Mouse (Mus musculus) heart, embryonic 16.5 days (tissue): ENCODE measurements around the gene Pak2. TPM values are rescaled to one million over a fixed set of nuclear protein-coding genes. Genes with fewer than 3 reads are reported as not detected.
"Not testable (repeated sequence)": the region's sequence is repeated elsewhere in the genome, so short reads cannot be mapped to it uniquely, and the experiment has no call there.

Experiments
- ATAC-seq: fragments of 200-750 bp; cut with Nextera tagmentation; replicated peaks from 2 replicates; pipeline ENCODE4 v1.8.0; 2017; ENCODE audit warnings: moderate number of reproducible peaks; ENCODE audit not compliant: insufficient read depth, low FRiP score; ENCODE audit errors: extremely low read depth
- H3K27ac ChIP-seq: fragments of 300-500 bp; sonication (generic); 2 replicates; pipeline ENCODE4 v1.5.1; 2014; ENCODE audit warnings: mild to moderate bottlenecking, low read length, control low read depth, moderate library complexity
- H3K27me3 ChIP-seq: fragments of 300-500 bp; sonication (generic); 2 replicates; pipeline ENCODE4 v1.6.1; 2014; ENCODE audit warnings: low read length, mixed read lengths; ENCODE audit not compliant: control insufficient read depth, insufficient read depth
- H3K36me3 ChIP-seq: fragments of 300-500 bp; sonication (generic); 2 replicates; pipeline ENCODE4 v1.6.1; 2014; ENCODE audit not compliant: control insufficient read depth, insufficient read depth
- H3K4me1 ChIP-seq: fragments of 300-500 bp; sonication (generic); 2 replicates; pipeline ENCODE4 v1.6.1; 2014; ENCODE audit warnings: low read length, mixed read lengths; ENCODE audit not compliant: control insufficient read depth, insufficient read depth
- H3K4me2 ChIP-seq: fragments of 300-500 bp; sonication (generic); 2 replicates; pipeline ENCODE4 v1.6.1; 2014; ENCODE audit warnings: low read depth, mild to moderate bottlenecking, control low read depth, low read length
- H3K4me3 ChIP-seq: fragments of 300-500 bp; sonication (generic); 2 replicates; pipeline ENCODE4 v1.5.1; 2014; ENCODE audit warnings: mild to moderate bottlenecking, control low read depth, low read length
- H3K9ac ChIP-seq: fragments of 300-500 bp; sonication (generic); 2 replicates; pipeline ENCODE4 v1.6.1; 2014; ENCODE audit warnings: low read length, control low read depth
- H3K9me3 ChIP-seq: fragments of 300-500 bp; sonication (generic); replicated peaks from 2 replicates; pipeline ENCODE4 v1.6.1; 2016; ENCODE audit warnings: low read length; ENCODE audit not compliant: control insufficient read depth
- WGBS: fragments of 180-500 bp; shearing (Covaris S2); extraction: QIAGEN DNeasy Blood & Tissue Kit; methylation state at CpG from one replicate; pipeline ENCODE4 v1.1.7; 2014; 5-methylcytosine and 5-hydroxymethylcytosine counted together
- polyA plus RNA-seq: library from polyadenylated mRNA; unstranded; fragments of >200 nt; fragmentation: Nextera tagmentation; extraction: Ambion mirVana; gene quantifications from 2 replicates; pipeline ENCODE4 v1.2.1, GENCODE M21; 2015

The Pak2 gene
- polyA plus RNA-seq, 1 experiment from 2014 or later = 26.5 TPM

DNA sequence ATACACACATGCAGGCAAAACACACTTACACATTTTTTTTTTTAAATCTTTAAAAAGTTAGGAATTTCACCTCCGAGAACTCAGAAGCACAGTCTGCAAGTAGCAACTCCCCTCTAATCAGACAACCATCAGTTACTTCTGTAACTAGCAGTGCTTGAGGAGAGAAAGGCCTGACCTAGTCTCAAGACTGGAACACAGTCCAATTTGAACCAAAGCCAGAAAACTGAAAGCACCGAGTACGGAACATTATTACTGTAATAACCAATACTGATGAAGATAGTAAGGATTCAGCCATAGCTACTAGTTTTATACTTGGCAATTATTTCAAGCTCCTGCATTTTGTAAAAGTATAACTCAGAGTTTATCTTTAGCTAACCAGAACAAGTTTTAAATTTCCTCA, 2.7 kb downstream of the Pak2 start:
- Histone ChIP-seq H3K27ac (no peak overlapping the region), H3K9me3 (no peaks in the 10 kb centered on the region), H3K4me1 (peaks cover 23% of the 10 kb centered on the region), H3K27me3 (no peaks in the 10 kb centered on the region), H3K4me3 (peak overlapping the region; percentile 16; the same call in 1 of the 2 replicates), H3K36me3 (no peaks in the 10 kb centered on the region), H3K4me2 (peak overlapping the region; percentile 32), H3K9ac (no peak overlapping the region)
- WGBS = 30% methylated on average over 3 of the region's 3 CpGs
- no peak for ATAC-seq

DNA sequence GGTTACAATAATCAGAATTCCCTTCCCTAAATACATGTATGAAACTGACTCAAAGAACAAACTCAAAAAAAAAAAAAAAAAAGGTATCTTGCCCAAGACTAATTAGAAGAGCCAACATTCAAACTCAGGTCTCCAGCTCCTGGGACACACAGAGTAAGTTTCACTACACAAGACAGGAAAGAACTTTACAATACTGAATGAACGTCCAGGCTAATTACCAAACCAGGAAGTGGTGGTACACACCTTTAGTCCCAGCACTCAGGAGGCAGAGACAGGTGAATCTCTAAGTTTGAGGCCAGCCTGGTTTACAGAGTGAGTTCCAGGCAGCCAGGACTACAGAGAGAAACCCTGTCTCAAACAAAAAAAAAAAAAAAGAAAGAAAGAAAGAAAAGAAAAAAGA, 3.4 kb downstream of the Pak2 start:
- Histone ChIP-seq H3K9ac (no peak overlapping the region), H3K27me3 (no peaks in the 10 kb centered on the region), H3K4me2 (no peak overlapping the region), H3K27ac (no peak overlapping the region), H3K4me1 (peaks cover 23% of the 10 kb centered on the region), H3K36me3 (no peaks in the 10 kb centered on the region), H3K4me3 (no peak overlapping the region), H3K9me3 (no peaks in the 10 kb centered on the region)
- WGBS = 41% methylated on average over 1 of the region's 1 CpGs
- ATAC-seq = no peak

DNA sequence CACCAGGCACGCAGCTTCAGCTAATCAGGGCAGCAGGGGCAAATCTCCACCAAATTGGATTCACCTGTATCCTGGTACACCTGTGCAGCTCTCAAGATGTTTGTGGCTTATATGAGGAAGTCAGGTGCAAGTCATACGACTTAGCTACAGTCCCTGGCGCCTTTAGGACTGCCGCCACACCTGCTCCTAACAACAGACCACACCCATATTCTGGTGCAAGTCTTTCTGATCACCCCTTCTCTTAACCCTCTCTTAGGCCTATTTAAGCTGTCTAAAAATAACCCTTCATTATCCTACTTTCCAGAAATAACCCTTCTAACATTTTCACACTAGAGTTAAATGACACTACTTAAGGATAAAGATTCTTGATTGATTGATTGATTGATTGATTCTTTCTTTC, 9.1 kb downstream of the Pak2 start:
- not testable (repeated sequence) for H3K27me3 ChIP-seq, H3K4me2 ChIP-seq, H3K27ac ChIP-seq, H3K4me3 ChIP-seq, H3K36me3 ChIP-seq, ATAC-seq, H3K9me3 ChIP-seq, H3K9ac ChIP-seq
- 38% methylated on average over 4 of the region's 4 CpGs for WGBS
- H3K4me1 ChIP-seq = peaks cover 25% of the 10 kb centered on the region

DNA sequence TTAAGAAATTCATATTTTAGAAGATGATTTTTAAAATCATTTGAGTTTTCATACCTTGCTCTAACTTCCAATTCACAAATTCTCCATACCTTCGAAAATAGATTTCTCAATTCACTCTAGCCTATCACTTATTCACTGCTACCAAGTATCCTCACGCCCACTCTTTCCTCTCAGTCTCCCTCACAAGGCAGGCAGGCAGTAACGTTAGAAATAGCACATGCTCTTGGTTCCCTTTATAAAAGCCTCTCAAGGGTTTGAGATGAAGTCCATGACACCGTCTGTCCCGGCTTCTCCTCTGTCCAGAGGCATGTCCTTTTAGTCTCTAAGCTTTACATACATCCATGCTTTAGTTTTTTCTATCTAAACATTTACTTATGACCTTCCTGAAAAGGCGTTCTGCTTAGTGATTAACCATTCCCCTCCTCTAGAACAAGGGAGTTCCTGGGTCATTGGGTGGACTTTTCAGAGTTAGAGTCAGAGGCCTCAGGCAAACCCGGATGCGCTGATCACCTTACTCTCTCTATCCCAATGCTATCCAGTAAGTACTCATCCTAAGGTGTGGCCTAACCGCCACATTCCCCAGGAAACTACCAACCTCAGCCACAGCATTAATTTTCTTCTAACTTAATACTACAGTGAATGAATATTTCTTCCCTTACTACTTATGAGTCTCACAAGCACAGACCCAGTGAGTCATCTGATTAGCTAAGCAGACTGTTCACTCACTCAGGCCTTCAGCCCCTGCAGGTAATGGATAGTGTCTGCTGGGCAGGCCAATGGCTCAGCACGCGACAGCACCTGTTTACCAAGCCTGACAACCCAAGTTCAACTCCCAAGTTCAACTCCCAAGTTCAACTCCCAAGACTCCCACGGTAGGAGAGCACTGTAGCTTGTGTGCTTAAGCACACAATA, 10.5 kb downstream of the Pak2 start:
- Histone ChIP-seq H3K9me3 (no peaks in the 10 kb centered on the region), H3K36me3 (no peaks in the 10 kb centered on the region), H3K27me3 (no peaks in the 10 kb centered on the region), H3K4me3 (no peak overlapping the region), H3K27ac (no peak overlapping the region), H3K4me1 (peaks cover 31% of the 10 kb centered on the region), H3K4me2 (no peak overlapping the region), H3K9ac (no peak overlapping the region)
- ATAC-seq = no peak
- WGBS = 64% methylated on average over 12 of the region's 12 CpGs

DNA sequence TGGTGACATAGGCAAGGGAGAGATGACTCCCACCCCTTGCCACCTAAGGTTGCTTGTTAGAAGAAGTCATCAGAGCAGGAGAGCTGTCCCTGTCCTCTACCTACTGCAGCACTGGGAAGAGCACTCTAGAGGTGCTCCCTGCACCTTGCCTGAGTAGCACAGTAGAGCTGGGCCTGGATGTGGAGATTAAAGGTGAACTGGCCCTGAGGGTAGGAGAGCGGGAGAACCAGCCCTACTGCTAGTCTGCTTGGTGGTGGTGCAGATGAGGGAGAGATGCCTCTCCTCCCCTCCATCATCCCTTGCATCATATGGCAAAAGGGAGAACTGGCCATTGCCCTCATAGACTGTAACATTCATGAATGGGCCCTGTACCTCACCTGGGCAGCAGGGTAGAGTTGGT, 12.2 kb downstream of the Pak2 start:
- Histone ChIP-seq H3K4me3 (no peak overlapping the region), H3K9ac (no peak overlapping the region), H3K4me1 (peaks cover 38% of the 10 kb centered on the region), H3K9me3 (no peaks in the 10 kb centered on the region), H3K27ac (no peak overlapping the region), H3K27me3 (no peaks in the 10 kb centered on the region), H3K4me2 (no peak overlapping the region), H3K36me3 (no peaks in the 10 kb centered on the region)
- no peak for ATAC-seq
- WGBS = 95% methylated on average over 1 of the region's 1 CpGs

DNA sequence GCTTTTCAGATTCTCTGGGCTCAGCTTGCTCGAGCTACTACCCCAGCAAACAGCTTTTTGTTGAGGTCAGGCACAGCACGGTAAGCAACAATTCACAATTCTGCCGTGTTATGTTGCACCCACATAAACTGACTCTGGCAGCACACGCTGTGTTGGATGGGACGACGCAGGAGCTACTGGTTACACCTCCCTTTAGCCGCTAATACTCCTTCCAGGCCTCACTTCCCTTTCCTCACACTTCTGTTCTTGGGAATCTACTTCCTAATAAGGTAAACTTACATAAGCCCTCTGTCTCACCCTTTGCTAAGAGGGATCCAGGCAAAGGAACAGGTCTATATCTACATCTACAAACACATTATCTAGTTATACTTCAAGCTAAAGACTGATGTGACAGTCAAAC, 15.2 kb downstream of the Pak2 start:
- Histone ChIP-seq H3K9ac (peak overlapping the region; percentile 20; the same call in 1 of the 2 replicates), H3K27me3 (no peaks in the 10 kb centered on the region), H3K9me3 (no peaks in the 10 kb centered on the region), H3K4me1 (peaks cover 38% of the 10 kb centered on the region), H3K36me3 (no peaks in the 10 kb centered on the region), H3K27ac (no peak overlapping the region), H3K4me2 (no peak overlapping the region), H3K4me3 (no peak overlapping the region)
- 50% methylated on average over 7 of the region's 7 CpGs for WGBS
- ATAC-seq = no peak

DNA sequence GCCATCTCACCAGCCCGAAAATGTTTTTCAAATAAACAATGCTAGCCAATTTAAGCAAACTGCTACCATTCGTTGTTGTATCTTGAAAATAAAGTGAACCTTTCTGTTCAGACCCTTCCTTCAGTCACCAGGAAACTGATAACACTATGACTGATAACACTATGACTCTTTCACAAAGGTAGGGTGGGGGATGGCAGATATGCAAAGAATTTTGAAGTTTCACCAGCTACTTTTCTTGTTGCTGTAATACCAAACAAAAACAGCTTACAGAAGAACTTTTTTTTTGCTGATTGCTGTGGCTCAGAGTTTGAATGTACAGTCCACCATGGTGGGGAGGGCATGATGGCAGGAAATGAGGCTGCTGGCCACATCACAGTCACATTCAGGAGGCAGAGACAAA, 16.9 kb downstream of the Pak2 start:
- H3K36me3 ChIP-seq = no peaks in the 10 kb centered on the region
- H3K4me2 ChIP-seq = no peak overlapping the region
- WGBS = 52% methylated on average over 2 of the region's 2 CpGs
- ATAC-seq = no peak
- H3K27me3 ChIP-seq = no peaks in the 10 kb centered on the region
- H3K9ac ChIP-seq = no peak overlapping the region
- H3K4me3 ChIP-seq = no peak overlapping the region
- H3K9me3 ChIP-seq = no peaks in the 10 kb centered on the region
- peaks cover 32% of the 10 kb centered on the region for H3K4me1 ChIP-seq
- H3K27ac ChIP-seq = no peak overlapping the region

DNA sequence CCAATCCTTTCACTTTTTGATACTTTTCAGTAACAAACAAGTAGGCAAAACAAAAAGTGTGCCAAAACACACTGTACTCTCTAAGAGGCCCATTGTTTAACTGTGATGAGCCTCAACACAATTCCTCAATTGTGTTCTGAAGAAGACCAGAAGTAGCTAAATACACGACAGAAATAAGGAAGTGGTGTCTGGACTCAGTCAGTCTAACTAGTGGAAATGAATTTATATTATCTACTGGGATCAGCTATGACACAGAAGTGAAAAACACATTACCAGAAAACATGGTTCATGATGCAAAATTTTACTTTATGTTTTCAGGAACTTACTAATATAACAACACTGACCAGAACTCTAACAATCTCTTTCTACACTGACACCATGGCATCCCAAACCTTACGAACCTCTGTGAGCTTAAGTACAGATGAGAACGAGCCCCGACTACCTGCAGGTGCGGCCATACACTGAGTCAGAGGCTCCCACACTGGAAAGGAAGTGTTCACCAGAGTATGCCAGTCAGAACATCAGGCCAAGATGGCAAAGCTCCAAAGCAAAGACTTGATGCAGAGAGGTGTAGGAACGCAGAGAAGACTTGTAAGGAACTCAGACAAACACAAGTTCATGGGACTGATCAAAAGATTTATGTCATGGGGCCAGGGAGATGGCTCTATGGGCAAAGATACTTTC, 19.2 kb downstream of the Pak2 start:
- Histone ChIP-seq H3K4me1 (peaks cover 18% of the 10 kb centered on the region), H3K9me3 (no peaks in the 10 kb centered on the region), H3K4me2 (no peak overlapping the region), H3K36me3 (no peaks in the 10 kb centered on the region), H3K9ac (no peak overlapping the region), H3K27me3 (no peaks in the 10 kb centered on the region), H3K4me3 (no peak overlapping the region), H3K27ac (no peak overlapping the region)
- WGBS = 55% methylated on average over 6 of the region's 6 CpGs
- no peak for ATAC-seq

DNA sequence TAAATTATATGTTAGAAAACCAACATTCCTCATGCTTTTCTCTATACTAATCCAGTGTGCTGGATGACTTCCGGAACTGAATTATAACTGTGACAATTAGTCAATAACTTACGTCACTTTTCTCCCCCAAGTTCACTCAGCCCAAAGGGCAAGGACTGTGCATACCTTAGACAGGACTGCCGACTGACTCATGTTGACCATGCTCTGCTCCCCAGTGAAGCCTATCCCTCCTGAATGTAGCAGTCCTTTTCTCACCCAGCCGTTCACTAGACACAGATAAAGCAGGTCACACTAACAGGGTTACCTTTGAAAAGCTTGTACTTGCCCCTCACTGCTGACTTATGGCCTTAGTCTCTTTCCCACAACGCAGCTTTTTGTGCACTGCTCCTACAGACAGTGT, 20.3 kb downstream of the Pak2 start:
- H3K4me2 ChIP-seq = no peak overlapping the region
- H3K9me3 ChIP-seq = no peaks in the 10 kb centered on the region
- no peaks in the 10 kb centered on the region for H3K27me3 ChIP-seq
- H3K36me3 ChIP-seq = no peaks in the 10 kb centered on the region
- WGBS = 61% methylated on average over 5 of the region's 5 CpGs
- peaks cover 13% of the 10 kb centered on the region for H3K4me1 ChIP-seq
- H3K27ac ChIP-seq = no peak overlapping the region
- no peak overlapping the region for H3K9ac ChIP-seq
- H3K4me3 ChIP-seq = no peak overlapping the region
- ATAC-seq = no peak
